Mouse (Mus musculus): Measurements from ENCODE around the gene Prkag2.

The Prkag2 gene

GRCm38 (mm10) chr5:25100516-25101125 lies at the start of gene Prkag2:
Gene Prkag2 (minus strand): TSS chr5:25100642.
- no peak for DNase-seq (ENCODE audit: low read depth, low spot score)

GRCm38 (mm10) chr5:25149331-25149965 lies 49.0 kb upstream of the Prkag2 start:
- no peak for DNase-seq (ENCODE audit: low read depth, low spot score)

- no peak for DNase-seq (ENCODE audit: low read depth, low spot score)
These were observed 46.3 kb upstream of the Prkag2 start for GRCm38 (mm10) chr5:25146705-25147104.

- no peak for DNase-seq (ENCODE audit: low read depth, low spot score)
These were observed 27.4 kb upstream of the Prkag2 start for GRCm38 (mm10) chr5:25127865-25128264.

GRCm38 (mm10) chr5:25125884-25126560 lies 25.6 kb upstream of the Prkag2 start:
- DNase-seq (ENCODE audit: low read depth, low spot score), result no peak

GRCm38 (mm10) chr5:25122534-25122933 lies 22.1 kb upstream of the Prkag2 start:
- no peak for DNase-seq (ENCODE audit: low read depth, low spot score)

- no peak for DNase-seq (ENCODE audit: low read depth, low spot score)
These were observed 18.7 kb upstream of the Prkag2 start for GRCm38 (mm10) chr5:25119148-25119547.

- no peak for DNase-seq (ENCODE audit: low read depth, low spot score)
These were observed 15.6 kb upstream of the Prkag2 start for GRCm38 (mm10) chr5:25115997-25116396.

- no peak for DNase-seq (ENCODE audit: low read depth, low spot score)
These were observed 14.8 kb upstream of the Prkag2 start for GRCm38 (mm10) chr5:25115216-25115615.

- DNase-seq (ENCODE audit: low read depth, low spot score), result no peak
These were observed 13.7 kb upstream of the Prkag2 start for GRCm38 (mm10) chr5:25114110-25114509.

- DNase-seq (ENCODE audit: low read depth, low spot score), result no peak
These were observed 9.9 kb upstream of the Prkag2 start for GRCm38 (mm10) chr5:25110314-25110713.

- DNase-seq (ENCODE audit: low read depth, low spot score), result no peak
These were observed 5.3 kb upstream of the Prkag2 start for GRCm38 (mm10) chr5:25105748-25106147.

- no peak for DNase-seq (ENCODE audit: low read depth, low spot score)
These were observed 683 bp upstream of the Prkag2 start for GRCm38 (mm10) chr5:25101126-25101523.

GRCm38 (mm10) chr5:25100157-25100515 lies 306 bp downstream of the Prkag2 start:
- no peak for DNase-seq (ENCODE audit: low read depth, low spot score)

- no peak for DNase-seq (ENCODE audit: low read depth, low spot score)
These were observed 880 bp downstream of the Prkag2 start for GRCm38 (mm10) chr5:25099367-25100156.

GRCm38 (mm10) chr5:25097891-25098290 lies 2.6 kb downstream of the Prkag2 start:
- no peak for DNase-seq (ENCODE audit: low read depth, low spot score)

GRCm38 (mm10) chr5:25096431-25096830 lies 4.0 kb downstream of the Prkag2 start:
- DNase-seq (ENCODE audit: low read depth, low spot score), result no peak

GRCm38 (mm10) chr5:25092630-25093245 lies 7.7 kb downstream of the Prkag2 start:
- DNase-seq (ENCODE audit: low read depth, low spot score), result no peak

- DNase-seq (ENCODE audit: low read depth, low spot score), result no peak
These were observed 11.0 kb downstream of the Prkag2 start for GRCm38 (mm10) chr5:25089258-25089972.

- DNase-seq (ENCODE audit: low read depth, low spot score), result no peak
These were observed 11.8 kb downstream of the Prkag2 start for GRCm38 (mm10) chr5:25088633-25089032.

- DNase-seq (ENCODE audit: low read depth, low spot score), result no peak
These were observed 12.3 kb downstream of the Prkag2 start for GRCm38 (mm10) chr5:25088111-25088510.
